Mouse (Mus musculus) adrenal gland, adult 8-10 months (tissue): ENCODE measurements at regions not wholly inside any gene's neighbourhood (a gene's known extent, or its start where the extent isn't known, plus 50 kb on each side); places are given as distances from the start of the nearest gene placed in this dataset.

Experiments used
- DNase-seq: peaks from one replicate; pipeline ENCODE4 v3.0.0; 2022

DNA sequence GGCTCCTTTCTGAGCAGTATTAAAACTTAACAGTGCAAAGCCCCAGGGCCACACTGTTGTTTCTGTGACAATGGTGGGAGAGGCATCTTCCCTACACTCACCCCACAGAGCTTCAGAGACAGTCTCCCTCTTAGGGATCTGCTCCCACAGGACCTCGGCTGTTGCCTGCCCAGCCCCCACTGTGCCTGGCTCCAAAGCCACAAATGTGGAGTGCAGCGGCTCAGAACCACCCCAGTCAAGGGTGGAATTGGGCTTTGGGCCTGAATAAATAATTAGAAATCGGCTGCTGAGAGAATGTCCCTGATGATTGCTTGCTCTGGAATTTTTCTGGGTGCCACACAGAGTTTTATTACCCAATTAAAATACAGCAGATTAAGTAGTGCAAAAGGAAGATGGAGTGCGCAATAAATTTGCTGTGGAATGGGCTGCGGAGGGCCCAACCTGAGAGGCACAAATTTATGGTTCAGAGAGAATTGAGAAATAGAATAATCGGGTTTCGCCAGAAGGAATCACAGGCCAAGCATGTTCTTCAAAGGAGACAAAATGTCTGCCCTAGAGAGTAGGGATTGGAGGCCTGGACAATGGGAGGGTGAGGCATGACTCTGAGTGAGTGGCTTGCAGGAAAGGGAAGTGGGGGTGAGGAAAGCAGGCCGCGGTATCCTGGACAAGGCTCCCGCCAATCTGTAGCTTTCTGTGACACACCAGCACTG, 56.4 kb downstream of the Cd24a start:
- no peak for DNase-seq

DNA sequence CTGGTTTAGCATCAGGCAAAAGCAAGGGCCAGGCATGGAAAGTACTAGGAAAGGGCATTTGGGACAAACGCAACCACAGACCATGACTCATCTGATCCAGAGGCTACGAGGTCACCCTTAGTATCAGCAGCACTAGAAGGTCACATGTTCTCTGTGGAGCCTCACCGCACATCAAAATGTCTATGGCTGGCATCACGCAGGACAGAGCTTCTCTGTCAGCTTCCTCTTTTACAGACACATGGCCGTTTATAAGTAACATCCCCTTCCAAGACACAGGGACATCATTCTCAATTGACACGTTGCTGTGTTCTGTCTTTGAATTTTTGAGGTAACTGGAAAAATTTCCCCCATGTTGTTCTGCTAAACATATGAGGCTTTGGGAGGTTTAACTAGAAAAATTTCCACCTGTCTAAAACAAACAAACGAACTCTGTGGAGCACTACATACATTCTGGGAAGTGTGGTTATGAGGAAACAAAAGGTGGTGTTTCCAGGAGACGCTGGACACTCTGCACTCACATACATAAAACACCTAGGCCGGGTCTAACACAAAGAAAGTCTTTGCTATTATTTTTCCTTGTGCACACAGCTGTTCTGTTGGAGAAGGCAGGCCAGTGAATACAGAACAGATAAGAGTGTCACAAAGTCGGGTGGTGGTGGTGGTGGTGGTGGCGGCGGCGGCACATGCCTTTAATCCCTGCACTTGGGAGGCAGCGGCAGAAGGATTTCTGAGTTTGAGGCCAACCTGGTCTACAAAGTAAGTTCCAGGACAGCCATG, 63.3 kb downstream of the Cd24a start:
- DNase-seq = peak; percentile 16

- DNase-seq = no peak
Observed at GRCm38 (mm10) chr10:43646326-43646725, 68.2 kb downstream of the Cd24a start.

- DNase-seq = no peak
Observed at GRCm38 (mm10) chr10:43646965-43647364, 68.9 kb downstream of the Cd24a start.

- DNase-seq = no peak
Observed at GRCm38 (mm10) chr10:43648186-43648585, 70.1 kb downstream of the Cd24a start.

- DNase-seq = no peak
Observed at GRCm38 (mm10) chr10:43648815-43649447, 70.8 kb downstream of the Cd24a start.

DNA sequence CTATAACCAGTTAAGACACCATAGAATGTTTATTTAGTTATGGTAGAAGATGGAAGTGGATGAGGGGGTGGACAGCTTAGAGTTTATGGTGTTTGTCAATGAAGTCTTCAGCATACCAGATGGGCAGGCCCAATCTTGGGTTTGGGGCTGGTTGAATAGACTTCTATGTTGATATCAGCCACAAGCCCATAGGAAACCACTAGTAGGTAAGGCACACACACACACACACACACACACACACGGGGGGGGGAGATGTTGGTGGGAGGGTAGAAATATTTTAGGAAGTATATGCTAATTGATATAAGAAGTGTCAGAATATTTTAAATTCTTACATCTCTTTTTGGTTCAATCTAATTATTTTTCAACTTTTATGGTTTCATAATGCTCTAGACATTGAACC, 72.4 kb downstream of the Cd24a start:
- no peak for DNase-seq

GRCm38 (mm10) chr10:43651505-43651904, 73.4 kb downstream of the Cd24a start:
- no peak for DNase-seq

DNA sequence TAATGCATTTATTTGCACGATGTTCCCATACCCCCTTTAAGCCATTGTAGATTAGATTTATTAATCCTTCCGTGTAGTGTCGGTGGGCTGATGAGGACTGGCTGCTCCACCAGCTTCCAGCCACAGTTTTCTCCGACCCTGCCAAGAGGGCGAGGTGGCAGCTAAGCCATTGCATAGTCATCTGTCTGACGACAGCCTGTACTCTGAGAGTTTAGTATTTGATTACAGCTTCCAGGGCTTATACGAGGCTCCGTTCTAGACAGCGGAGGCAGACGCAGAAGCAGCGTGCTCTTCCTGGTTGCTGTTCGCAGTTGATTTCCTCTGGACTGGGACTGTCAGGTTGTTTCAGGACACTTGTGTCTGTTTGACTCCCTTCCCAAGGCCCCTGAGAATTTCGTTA, 73.8 kb downstream of the Cd24a start:
- DNase-seq = no peak

- no peak for DNase-seq
Observed at GRCm38 (mm10) chr10:43655082-43655671, 77.1 kb downstream of the Cd24a start.

DNA sequence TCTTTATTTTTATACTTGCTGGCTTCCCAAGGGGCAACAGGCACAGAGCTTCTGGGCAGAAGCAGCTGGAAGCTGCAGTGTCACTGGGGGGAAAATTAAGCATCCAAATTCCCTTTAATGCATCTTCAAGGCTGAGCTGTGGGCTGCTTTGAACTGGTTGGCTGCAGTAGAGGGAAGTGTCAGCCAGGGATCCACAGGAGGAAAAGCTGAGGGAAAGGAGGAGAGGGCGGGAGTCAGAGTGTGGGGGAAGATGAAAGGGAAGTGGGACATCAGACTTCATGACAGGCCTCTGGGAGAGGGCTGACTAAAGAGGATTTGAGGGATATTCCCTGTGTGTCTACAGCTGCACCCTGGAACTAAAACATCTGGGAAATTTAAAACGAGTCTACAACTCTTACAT, 77.6 kb downstream of the Cd24a start:
- DNase-seq = no peak

DNA sequence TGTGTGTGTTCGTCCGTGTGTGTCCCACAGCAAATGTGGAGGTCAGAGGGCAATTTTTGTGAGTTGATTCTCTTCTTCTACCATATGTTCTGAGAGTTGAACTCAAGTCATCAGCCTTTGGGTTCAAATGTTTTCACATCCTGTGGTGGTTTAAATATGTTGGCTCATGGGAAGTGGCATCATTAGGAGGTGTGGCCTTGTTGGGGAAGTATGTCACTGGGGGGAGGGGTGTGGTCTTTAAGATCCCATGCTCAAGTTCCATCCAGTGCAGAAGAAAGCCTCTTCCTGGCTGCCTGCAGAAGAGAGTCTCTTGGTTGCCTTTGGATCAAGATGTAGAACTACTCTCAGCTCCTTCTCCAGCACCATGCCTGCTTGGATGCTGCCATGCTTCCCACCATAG, 78.1 kb downstream of the Cd24a start:
- DNase-seq = no peak

DNA sequence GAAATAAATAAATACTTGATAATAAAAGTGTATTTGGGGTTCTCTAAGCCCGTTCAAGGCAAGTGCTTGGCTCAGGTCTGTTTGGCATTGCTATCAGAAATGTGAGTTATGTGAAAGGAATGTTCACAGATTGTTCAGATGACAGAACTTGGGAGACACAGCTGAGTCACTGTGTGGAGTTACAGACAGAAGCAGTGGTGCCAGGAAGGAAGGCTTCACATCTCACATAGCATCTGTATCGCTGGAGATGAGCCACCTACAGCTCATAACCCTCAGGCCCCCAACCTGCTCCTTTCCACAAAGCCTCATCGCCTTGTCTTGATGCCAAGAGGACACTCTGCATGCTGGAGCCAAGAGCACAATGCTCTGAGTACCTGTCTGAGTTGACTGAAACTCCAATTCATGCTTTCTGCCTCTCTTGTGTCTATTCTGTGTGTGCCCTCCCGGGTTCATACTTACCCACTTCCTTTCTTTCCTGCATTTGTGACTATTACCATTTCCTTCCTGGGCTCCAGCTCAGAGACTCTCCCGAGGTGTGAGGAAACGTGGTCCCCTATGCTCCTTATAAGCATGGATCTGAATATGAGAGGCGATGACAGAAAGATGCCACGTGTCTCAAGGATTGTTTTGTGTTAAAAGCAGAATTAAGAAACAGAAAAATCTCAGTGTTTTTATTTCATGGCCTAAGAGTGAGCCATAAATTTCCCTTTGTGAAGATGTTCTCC, 79.6 kb downstream of the Cd24a start:
- no peak for DNase-seq

DNA sequence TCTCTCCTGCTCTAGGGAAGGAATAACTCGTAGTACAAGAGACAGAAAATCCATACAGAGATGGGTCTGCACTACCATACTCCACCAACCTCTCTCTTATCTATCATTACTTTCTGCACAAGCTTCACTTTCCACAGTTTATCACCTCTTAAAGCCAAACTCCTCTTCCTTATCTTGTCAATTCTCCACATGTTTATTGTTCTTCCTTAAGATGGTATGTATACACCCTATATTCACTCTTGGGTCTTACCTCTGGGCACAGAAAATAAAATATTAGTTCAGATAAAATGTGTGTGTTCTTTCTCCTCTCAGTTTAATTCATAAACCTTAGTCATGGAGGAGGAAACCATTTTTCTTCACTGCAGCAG, 80.1 kb downstream of the Cd24a start:
- no peak for DNase-seq

GRCm38 (mm10) chr10:43664844-43665243, 86.8 kb downstream of the Cd24a start:
- DNase-seq = no peak

DNA sequence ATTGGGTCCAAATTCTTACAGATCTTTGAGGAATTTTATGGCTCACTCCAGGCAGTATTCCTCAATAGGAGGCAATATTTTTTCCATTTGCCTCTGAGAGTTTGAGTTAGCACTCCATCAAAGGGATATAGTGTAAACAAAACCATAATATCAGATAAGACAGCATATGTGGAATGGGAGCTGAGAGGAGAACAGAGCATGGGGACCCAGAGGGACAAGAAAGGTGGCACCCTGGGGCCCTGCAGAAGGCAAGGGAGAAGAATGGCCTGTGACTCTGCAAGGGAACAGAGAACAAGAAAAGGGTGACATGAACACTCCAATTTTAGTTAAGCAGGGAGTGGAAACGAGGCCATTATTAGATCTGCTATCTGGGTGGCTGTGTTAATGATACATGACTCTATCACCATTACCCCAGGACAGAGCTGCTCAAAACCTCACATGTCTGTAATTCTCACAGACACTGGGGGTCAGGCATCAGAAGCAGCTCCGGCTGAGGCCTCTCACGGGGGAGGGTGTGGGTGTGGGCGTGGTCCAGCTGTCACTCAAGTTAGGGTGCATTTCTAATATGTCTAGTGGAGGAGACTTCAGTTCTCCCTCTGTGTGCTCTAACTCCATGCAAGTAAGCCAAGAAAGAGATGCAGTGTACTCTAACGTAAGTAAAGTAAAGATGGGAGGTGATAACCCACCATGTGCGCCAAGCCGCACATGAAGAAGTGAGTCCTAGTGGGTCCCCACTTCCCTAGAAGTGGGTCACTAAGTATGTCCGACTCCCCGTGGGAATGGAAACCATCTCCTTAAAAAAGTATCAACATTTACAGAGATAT, 88.4 kb downstream of the Cd24a start:
- no peak for DNase-seq

- no peak for DNase-seq
Observed at GRCm38 (mm10) chr10:43667086-43667690, 89.1 kb downstream of the Cd24a start.

DNA sequence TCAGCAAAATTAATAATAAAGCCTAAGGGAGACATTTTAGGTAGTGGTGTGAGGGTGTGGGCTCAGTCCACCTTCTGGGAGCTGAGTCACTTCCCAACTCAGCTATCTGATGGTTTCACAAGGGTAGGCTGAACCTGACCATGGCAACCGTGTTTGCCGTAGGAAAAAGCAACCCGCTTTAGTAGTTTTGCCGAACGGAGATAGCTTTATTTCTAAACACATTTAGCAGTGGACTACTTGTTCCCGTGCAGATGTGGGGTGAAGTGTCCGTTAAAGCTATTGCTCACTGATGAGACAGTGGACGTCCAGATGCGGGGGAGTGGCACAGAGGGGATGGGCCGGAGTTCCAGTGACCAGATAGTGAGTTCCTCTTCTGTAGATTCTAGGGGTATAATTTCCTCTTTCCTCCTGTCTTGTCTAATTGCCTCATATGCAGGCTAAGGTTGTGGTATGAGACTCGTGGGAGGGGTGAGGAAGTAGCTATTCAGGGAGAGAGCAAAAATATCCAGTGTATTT, 89.7 kb downstream of the Cd24a start:
- no peak for DNase-seq

GRCm38 (mm10) chr10:43669471-43669870, 91.4 kb downstream of the Cd24a start:
- no peak for DNase-seq

- no peak for DNase-seq
Observed at GRCm38 (mm10) chr10:43670745-43671144, 92.7 kb downstream of the Cd24a start.

GRCm38 (mm10) chr10:43671785-43672184, 93.7 kb downstream of the Cd24a start:
- DNase-seq = no peak
